Mouse (Mus musculus): ENCODE data around the gene Ptpro. TPM values are rescaled to one million over a fixed set of nuclear protein-coding genes. Genes with fewer than 3 reads are reported as not detected.

Ptpro gene
- polyA plus RNA-seq, 1 experiment from 2014 or later, result 11.5 TPM

DNA sequence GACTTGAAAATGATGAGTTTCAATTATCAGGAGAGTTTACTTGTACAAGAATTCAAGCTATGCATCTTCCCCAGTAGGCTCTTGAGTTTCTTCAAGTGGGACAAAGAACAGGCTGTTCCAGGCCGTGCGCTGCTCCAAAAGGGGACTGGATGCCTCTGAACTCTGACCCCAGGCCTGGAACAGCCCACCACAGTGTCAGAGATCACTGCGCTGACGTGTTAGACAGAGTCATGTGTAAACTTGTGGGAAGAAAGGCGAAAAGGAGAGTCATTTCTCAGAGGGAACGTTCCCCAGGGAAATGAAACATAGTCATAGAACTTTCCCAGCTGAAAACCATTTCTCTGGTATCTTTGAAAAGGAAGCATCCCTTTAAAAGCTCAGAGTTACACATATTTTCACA lies 235.3 kb downstream of the Ptpro start:
- no peaks in the 10 kb centered on the region for H3K36me3 ChIP-seq (ENCODE audit: control insufficient read depth, insufficient read depth, low read length)
- no peaks in the 10 kb centered on the region for H3K4me1 ChIP-seq (ENCODE audit: control insufficient read depth, insufficient read depth, low read length)
- no peak overlapping the region for H3K9ac ChIP-seq (ENCODE audit: low read depth, low read length)
- no peak overlapping the region for H3K27ac ChIP-seq (ENCODE audit: low read depth, low read length)
- H3K9me3 ChIP-seq (ENCODE audit: control insufficient read depth, low read length), result no peaks in the 10 kb centered on the region
- H3K4me2 ChIP-seq (replicated peaks; ENCODE audit: low read depth, low read length), result no peak overlapping the region
- WGBS, result 45% methylated on average over 6 of the region's 6 CpGs
- no peak for ATAC-seq (ENCODE audit: low FRiP score, low TSS enrichment)
- H3K4me3 ChIP-seq (ENCODE audit: low read length), result no peak overlapping the region
- no peaks in the 10 kb centered on the region for H3K27me3 ChIP-seq (ENCODE audit: control insufficient read depth, insufficient read depth, low read length)

- H3K9me3 ChIP-seq (ENCODE audit: control insufficient read depth, low read length), result no peaks in the 10 kb centered on the region
- no peak overlapping the region for H3K27ac ChIP-seq (ENCODE audit: low read depth, low read length)
- H3K4me2 ChIP-seq (replicated peaks; ENCODE audit: low read depth, low read length), result no peak overlapping the region
- no peaks in the 10 kb centered on the region for H3K27me3 ChIP-seq (ENCODE audit: control insufficient read depth, insufficient read depth, low read length)
- ATAC-seq (ENCODE audit: low FRiP score, low TSS enrichment), result no peak
- no peak overlapping the region for H3K4me3 ChIP-seq (ENCODE audit: low read length)
- WGBS, result 91% methylated on average over 14 of the region's 14 CpGs
- H3K4me1 ChIP-seq (ENCODE audit: control insufficient read depth, insufficient read depth, low read length), result no peaks in the 10 kb centered on the region
- H3K36me3 ChIP-seq (ENCODE audit: control insufficient read depth, insufficient read depth, low read length), result no peaks in the 10 kb centered on the region
- no peak overlapping the region for H3K9ac ChIP-seq (ENCODE audit: low read depth, low read length)
Measured at GRCm38 (mm10) chr6:137490115-137490514, 238.0 kb downstream of the Ptpro start.

DNA sequence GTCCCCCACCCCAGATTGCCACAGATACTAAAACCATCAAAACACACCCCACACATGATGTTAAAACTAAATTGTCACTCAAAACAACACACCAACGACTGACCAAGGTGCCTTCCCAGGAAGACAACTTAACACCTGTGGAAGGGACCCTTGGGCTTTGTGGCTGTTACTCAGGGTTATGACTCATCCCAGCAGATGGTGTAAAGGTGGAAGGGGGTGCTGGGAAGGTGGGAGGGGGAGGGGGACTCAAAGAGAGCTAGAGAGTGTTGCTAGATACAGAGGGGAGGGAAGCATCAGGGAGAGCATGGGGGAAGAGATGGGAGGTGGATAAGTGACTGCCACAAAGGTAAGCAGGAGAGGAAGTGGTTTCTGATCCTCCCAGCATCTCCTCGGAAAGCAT lies 239.5 kb downstream of the Ptpro start:
- no peak overlapping the region for H3K27ac ChIP-seq (ENCODE audit: low read depth, low read length)
- no peaks in the 10 kb centered on the region for H3K27me3 ChIP-seq (ENCODE audit: control insufficient read depth, insufficient read depth, low read length)
- no peak overlapping the region for H3K4me2 ChIP-seq (replicated peaks; ENCODE audit: low read depth, low read length)
- no peaks in the 10 kb centered on the region for H3K36me3 ChIP-seq (ENCODE audit: control insufficient read depth, insufficient read depth, low read length)
- ATAC-seq (ENCODE audit: low FRiP score, low TSS enrichment), result no peak
- no peaks in the 10 kb centered on the region for H3K4me1 ChIP-seq (ENCODE audit: control insufficient read depth, insufficient read depth, low read length)
- no peak overlapping the region for H3K9ac ChIP-seq (ENCODE audit: low read depth, low read length)
- no peaks in the 10 kb centered on the region for H3K9me3 ChIP-seq (ENCODE audit: control insufficient read depth, low read length)
- no peak overlapping the region for H3K4me3 ChIP-seq (ENCODE audit: low read length)
- 55% methylated on average over 2 of the region's 2 CpGs for WGBS

DNA sequence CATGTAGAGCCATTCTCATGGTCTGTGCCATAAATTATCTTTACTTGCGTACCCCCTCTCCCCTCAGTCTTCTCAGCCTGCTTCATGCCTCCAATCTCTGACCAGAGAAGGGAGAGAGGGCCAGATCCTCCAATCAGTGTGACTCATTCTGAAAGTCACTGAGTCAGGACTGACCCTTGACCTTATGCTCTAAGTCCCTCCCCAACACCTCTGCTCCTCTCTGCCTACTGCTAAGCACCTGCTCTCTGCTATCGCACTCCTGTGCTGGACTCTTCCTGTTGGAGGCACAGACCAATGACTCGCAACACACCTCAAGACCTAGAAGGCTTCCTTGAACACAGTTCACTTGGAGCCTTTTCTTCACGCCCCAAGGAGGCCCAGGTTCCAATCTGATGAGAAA lies 240.5 kb downstream of the Ptpro start:
- no peaks in the 10 kb centered on the region for H3K4me1 ChIP-seq (ENCODE audit: control insufficient read depth, insufficient read depth, low read length)
- no peak overlapping the region for H3K4me3 ChIP-seq (ENCODE audit: low read length)
- H3K36me3 ChIP-seq (ENCODE audit: control insufficient read depth, insufficient read depth, low read length), result no peaks in the 10 kb centered on the region
- no peak for ATAC-seq (ENCODE audit: low FRiP score, low TSS enrichment)
- H3K27me3 ChIP-seq (ENCODE audit: control insufficient read depth, insufficient read depth, low read length), result no peaks in the 10 kb centered on the region
- H3K9ac ChIP-seq (ENCODE audit: low read depth, low read length), result no peak overlapping the region
- 80% methylated on average over 4 of the region's 4 CpGs for WGBS
- no peaks in the 10 kb centered on the region for H3K9me3 ChIP-seq (ENCODE audit: control insufficient read depth, low read length)
- no peak overlapping the region for H3K27ac ChIP-seq (ENCODE audit: low read depth, low read length)
- H3K4me2 ChIP-seq (replicated peaks; ENCODE audit: low read depth, low read length), result no peak overlapping the region

- no peak for ATAC-seq (ENCODE audit: low FRiP score, low TSS enrichment)
- no peaks in the 10 kb centered on the region for H3K36me3 ChIP-seq (ENCODE audit: control insufficient read depth, insufficient read depth, low read length)
- 91% methylated on average over 17 of the region's 17 CpGs for WGBS
Measured at GRCm38 (mm10) chr6:137493211-137494135, 241.4 kb downstream of the Ptpro start.

GRCm38 (mm10) chr6:137494136-137494475 lies 242.0 kb downstream of the Ptpro start:
- H3K27ac ChIP-seq (ENCODE audit: low read depth, low read length), result no peak overlapping the region
- H3K9ac ChIP-seq (ENCODE audit: low read depth, low read length), result no peak overlapping the region
- H3K36me3 ChIP-seq (ENCODE audit: control insufficient read depth, insufficient read depth, low read length), result no peaks in the 10 kb centered on the region
- H3K27me3 ChIP-seq (ENCODE audit: control insufficient read depth, insufficient read depth, low read length), result no peaks in the 10 kb centered on the region
- no peaks in the 10 kb centered on the region for H3K9me3 ChIP-seq (ENCODE audit: control insufficient read depth, low read length)
- H3K4me2 ChIP-seq (replicated peaks; ENCODE audit: low read depth, low read length), result no peak overlapping the region
- no peak overlapping the region for H3K4me3 ChIP-seq (ENCODE audit: low read length)
- H3K4me1 ChIP-seq (ENCODE audit: control insufficient read depth, insufficient read depth, low read length), result no peaks in the 10 kb centered on the region
- ATAC-seq (ENCODE audit: low FRiP score, low TSS enrichment), result no peak

More at GRCm38 (mm10) chr6:137493211-137494135, 241.4 kb downstream of the Ptpro start:
- Histone ChIP-seq H3K4me1 (ENCODE audit: control insufficient read depth, insufficient read depth, low read length) (no peaks in the 10 kb centered on the region), H3K4me3 (ENCODE audit: low read length) (no peak overlapping the region), H3K4me2 (replicated peaks; ENCODE audit: low read depth, low read length) (no peak overlapping the region), H3K27me3 (ENCODE audit: control insufficient read depth, insufficient read depth, low read length) (no peaks in the 10 kb centered on the region), H3K27ac (ENCODE audit: low read depth, low read length) (no peak overlapping the region), H3K9me3 (ENCODE audit: control insufficient read depth, low read length) (no peaks in the 10 kb centered on the region), H3K9ac (ENCODE audit: low read depth, low read length) (no peak overlapping the region)

DNA sequence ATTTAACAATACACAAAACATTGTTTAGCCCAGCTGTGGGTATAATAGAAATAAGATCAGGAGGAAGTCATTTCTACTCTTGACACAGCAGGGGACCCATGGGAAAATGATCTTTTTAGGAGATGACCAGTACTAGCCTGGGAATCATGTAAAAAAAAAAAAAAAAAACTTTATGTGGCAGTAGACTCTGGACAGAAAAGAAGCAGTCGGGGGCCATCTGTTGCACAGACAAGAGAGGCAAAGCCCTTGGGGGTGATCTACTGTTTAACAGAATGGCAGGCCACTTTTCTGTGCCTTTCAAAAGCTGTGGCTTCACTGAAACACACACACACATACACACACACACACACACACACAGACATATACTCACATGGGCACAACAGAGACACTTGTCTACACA lies 242.7 kb downstream of the Ptpro start:
- H3K4me3 ChIP-seq (ENCODE audit: low read length), result no peak overlapping the region
- H3K4me1 ChIP-seq (ENCODE audit: control insufficient read depth, insufficient read depth, low read length), result no peaks in the 10 kb centered on the region
- WGBS, result 72% methylated on average over 1 of the region's 1 CpGs
- no peak overlapping the region for H3K27ac ChIP-seq (ENCODE audit: low read depth, low read length)
- no peaks in the 10 kb centered on the region for H3K36me3 ChIP-seq (ENCODE audit: control insufficient read depth, insufficient read depth, low read length)
- no peaks in the 10 kb centered on the region for H3K27me3 ChIP-seq (ENCODE audit: control insufficient read depth, insufficient read depth, low read length)
- ATAC-seq (ENCODE audit: low FRiP score, low TSS enrichment), result no peak
- no peak overlapping the region for H3K4me2 ChIP-seq (replicated peaks; ENCODE audit: low read depth, low read length)
- H3K9me3 ChIP-seq (ENCODE audit: control insufficient read depth, low read length), result no peaks in the 10 kb centered on the region
- H3K9ac ChIP-seq (ENCODE audit: low read depth, low read length), result no peak overlapping the region

- Histone ChIP-seq H3K4me2 (replicated peaks; ENCODE audit: low read depth, low read length) (no peak overlapping the region), H3K9me3 (ENCODE audit: control insufficient read depth, low read length) (no peaks in the 10 kb centered on the region), H3K27me3 (ENCODE audit: control insufficient read depth, insufficient read depth, low read length) (no peaks in the 10 kb centered on the region), H3K4me3 (ENCODE audit: low read length) (no peak overlapping the region), H3K4me1 (ENCODE audit: control insufficient read depth, insufficient read depth, low read length) (no peaks in the 10 kb centered on the region), H3K36me3 (ENCODE audit: control insufficient read depth, insufficient read depth, low read length) (no peaks in the 10 kb centered on the region), H3K27ac (ENCODE audit: low read depth, low read length) (no peak overlapping the region), H3K9ac (ENCODE audit: low read depth, low read length) (no peak overlapping the region)
- no peak for ATAC-seq (ENCODE audit: low FRiP score, low TSS enrichment)
- WGBS, result 77% methylated on average over 6 of the region's 6 CpGs
Measured at GRCm38 (mm10) chr6:137495233-137495632, 243.1 kb downstream of the Ptpro start.

- H3K9ac ChIP-seq (ENCODE audit: low read depth, low read length), result no peak overlapping the region
- no peak overlapping the region for H3K27ac ChIP-seq (ENCODE audit: low read depth, low read length)
- H3K9me3 ChIP-seq (ENCODE audit: control insufficient read depth, low read length), result no peaks in the 10 kb centered on the region
- no peaks in the 10 kb centered on the region for H3K36me3 ChIP-seq (ENCODE audit: control insufficient read depth, insufficient read depth, low read length)
- ATAC-seq (ENCODE audit: low FRiP score, low TSS enrichment), result 0 out of 2 replicates have a peak, but pooled peaks have one; percentile 35
- WGBS, result 94% methylated on average over 2 of the region's 2 CpGs
- no peaks in the 10 kb centered on the region for H3K27me3 ChIP-seq (ENCODE audit: control insufficient read depth, insufficient read depth, low read length)
- no peaks in the 10 kb centered on the region for H3K4me1 ChIP-seq (ENCODE audit: control insufficient read depth, insufficient read depth, low read length)
- no peak overlapping the region for H3K4me3 ChIP-seq (ENCODE audit: low read length)
- H3K4me2 ChIP-seq (replicated peaks; ENCODE audit: low read depth, low read length), result no peak overlapping the region
Measured at GRCm38 (mm10) chr6:137496562-137496961, 244.4 kb downstream of the Ptpro start.
